Mouse (Mus musculus): ENCODE data around the gene Akap6.
A peak's percentile ranks its signal among the peaks of the same experiment; 100 is the strongest.

The Akap6 gene

DNA sequence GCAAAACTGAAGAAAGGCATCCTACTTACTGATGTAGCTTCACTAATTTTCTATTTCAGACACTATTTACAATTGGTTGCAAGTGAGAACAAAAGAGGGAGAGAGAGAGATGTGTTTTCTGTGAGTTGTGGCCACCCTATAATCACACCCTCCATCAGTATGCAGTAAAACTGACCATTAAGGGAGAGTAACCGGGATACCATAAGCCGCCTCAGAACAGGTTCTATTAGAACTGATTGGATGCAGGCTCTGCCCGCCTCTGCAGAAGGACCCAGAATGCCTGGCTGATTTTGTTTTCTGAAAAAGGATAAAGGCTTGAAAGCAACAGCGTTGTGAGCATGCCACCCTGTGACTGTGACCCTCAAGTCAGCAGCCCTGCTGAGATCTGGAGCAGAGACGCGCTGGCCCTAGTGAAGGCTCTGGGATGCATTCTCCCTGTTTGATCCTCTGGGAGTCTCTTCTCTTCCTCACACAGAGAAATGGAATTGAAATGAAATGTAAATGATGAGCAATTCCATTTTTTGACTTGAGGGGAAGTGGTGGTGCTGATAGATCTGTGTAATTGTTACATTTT is 445.0 kb downstream of the Akap6 start:
- DNase-seq (ENCODE audit: low spot score in 2 of 2): no peak

DNA sequence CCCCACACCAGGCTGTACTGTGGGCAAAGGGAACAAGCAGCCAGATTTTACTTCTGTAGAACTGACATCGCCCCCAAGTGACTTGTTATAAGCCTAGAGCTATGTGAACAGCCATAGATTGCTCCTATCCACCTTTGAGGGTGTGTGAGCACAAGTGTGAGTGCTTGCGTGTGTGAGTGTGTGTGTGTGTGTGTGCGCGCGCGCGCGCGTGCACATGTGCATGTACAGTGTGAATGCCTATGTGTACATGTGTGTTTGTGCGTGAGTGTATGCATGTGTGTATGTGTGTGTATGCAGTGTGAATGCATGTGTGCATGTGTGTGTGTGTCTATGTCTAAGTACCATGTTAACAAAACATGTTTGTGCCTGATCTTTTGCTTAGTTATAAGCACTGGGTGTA is 445.6 kb downstream of the Akap6 start:
- DNase-seq (ENCODE audit: low spot score in 2 of 2): no peak

DNA sequence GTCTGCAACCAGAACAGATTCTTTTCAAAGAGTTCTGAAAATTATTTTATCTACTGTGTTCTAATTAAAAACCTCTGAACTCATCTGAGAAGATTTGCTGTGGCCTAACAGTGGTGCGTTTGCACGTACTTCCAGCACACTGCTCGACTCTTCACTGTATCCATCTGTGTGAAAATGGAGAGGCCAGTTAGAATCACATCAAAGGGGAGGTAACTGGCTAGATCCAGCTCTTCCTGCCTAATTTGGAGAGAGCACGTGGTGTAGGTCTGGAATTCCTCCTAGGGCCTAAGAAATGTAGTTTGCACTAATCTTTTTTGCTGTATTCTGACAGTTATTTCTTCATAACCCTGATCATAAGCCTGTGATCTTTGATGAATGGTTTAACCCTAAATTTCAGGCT is 446.3 kb downstream of the Akap6 start:
- no peak for DNase-seq (ENCODE audit: low spot score in 2 of 2)

DNA sequence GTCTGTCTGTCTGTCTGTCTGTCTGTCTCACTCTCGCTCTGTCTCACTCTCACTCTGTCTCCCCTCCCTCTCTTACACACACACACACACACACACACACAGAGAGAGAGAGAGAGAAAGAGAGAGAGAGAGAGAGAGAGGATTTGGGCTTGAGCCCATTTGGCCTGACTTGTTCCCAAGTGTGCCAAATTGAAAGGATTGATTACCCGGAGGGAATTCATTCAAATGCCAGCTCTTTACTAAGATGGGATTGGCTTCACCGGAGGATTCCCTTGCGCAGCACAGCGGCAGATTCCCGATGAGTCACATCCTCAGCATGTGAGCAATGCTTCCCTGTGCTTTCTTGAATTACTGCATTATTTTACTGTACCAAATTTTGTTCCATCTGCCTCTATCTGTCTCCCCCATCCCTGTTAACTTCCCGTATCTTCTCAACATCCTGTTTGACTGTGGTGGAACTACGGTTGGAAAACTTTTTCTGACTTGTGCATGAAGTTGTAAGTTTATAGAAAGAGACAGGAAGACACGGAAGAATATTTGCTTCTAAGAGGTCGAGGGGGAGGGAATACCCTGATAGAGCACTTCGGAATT is 447.4 kb downstream of the Akap6 start:
- peak in 1 of 2 experiments; percentile 46 for DNase-seq (ENCODE audit: low spot score in 2 of 2)

DNA sequence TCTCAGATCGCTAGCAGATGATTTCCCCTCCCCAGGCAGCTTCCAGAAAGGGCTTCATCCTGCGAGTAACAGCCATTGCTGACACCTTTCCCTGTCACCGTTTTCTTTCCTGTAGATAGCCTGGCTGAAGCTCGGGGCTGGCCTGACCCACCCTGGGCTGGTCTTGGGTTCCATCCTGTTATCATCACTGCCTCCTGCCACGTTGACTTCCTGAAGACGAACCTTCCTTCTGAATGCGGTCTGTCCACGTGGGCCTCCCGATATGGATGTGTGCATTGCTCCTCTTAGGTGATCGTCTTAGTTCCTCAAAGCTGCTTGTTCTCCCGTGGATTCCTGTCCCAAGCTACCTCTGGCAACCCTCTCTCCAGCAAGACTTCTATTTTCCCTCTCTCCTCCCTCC is 448.5 kb downstream of the Akap6 start:
- DNase-seq (ENCODE audit: low spot score in 2 of 2): no peak

DNA sequence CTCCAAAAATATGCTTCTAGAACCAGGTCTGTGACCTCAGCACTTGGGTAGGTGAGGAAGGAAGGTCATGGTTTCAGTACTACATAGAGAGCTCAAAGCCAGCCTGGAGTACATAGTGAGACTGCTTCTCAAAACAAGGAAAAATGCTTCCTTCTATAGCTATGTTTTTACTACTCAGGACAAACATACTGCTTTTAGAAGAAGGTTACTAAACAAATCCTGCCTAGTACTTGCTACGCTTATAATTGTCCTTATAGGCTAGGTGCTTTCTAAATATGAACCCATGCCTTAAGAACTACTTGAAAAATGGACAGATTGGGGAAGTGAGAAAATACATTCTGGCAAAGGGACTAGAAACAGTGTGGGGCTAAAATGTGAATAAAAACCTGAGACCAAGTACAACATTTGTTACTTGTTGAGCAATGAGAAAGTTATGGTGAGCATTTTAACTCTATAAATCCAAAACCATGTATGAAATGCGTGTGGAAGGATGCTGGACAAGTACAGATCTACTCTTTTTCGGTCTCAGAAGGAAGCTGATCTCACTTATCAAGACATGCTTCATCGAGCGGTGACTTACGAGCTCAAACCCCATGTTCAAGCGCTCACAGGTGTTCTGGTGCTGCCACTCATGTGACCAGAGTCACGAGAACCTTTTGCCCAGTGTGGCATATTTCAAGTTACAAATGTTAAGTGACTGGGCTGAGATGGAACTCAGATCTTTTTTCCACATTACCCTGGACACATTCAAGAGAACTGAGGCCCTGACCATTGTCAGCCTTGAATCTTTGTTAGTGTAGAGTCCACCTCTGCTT is 469.2 kb downstream of the Akap6 start:
- DNase-seq (ENCODE audit: low spot score in 2 of 2): no peak

DNA sequence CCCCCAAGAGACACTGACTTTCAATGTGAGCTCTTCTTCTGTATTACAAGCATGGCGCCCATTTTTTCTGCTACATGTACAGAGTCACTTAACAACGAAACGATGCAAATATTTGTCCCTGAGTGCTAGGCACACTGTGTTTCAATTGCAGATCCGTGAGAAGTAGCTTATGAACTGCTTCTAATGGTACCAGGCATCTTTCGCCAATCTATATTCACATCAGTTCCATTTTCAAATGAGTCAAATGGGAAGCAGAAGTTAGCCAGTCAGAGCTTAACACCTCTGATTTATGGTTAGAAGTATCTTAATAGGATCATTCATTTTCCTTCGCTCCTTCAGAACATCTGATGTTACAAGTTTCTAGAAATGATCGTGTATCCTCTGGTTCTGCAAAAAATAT is 492.3 kb downstream of the Akap6 start:
- no peak for DNase-seq (ENCODE audit: low spot score in 2 of 2)

DNA sequence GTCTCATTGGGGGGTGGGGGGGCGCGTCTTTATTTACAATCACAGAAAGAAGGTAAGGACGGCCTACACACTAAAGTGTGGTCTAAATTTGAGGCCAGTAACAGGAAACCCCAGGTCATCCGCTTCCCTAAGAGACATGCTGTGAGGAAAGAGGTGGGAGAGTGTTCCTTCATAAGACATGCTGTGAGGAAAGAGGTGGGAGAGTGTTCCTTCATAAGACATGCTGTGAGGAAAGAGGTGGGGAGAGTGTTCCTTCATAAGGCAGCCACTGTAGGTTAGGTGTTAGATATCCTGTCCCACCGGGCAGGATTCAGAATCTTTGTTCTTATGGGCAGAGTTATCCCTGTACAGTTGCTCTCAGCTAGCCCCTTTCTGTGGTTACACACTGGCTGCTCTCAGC is 494.5 kb downstream of the Akap6 start:
- DNase-seq (ENCODE audit: low spot score in 2 of 2): no peak
